Mouse (Mus musculus) ES-CJ7 (cell line): ENCODE data around the gene Zfp85.
"Not testable (repeated sequence)": the region's sequence is repeated elsewhere in the genome, so short reads cannot be mapped to it uniquely, and the experiment has no call there.

Source experiments
- DNase-seq: peaks from one replicate; pipeline ENCODE4 v3.0.0; 2011; ENCODE audit warnings: low read depth, low spot score

Zfp85 gene

DNA sequence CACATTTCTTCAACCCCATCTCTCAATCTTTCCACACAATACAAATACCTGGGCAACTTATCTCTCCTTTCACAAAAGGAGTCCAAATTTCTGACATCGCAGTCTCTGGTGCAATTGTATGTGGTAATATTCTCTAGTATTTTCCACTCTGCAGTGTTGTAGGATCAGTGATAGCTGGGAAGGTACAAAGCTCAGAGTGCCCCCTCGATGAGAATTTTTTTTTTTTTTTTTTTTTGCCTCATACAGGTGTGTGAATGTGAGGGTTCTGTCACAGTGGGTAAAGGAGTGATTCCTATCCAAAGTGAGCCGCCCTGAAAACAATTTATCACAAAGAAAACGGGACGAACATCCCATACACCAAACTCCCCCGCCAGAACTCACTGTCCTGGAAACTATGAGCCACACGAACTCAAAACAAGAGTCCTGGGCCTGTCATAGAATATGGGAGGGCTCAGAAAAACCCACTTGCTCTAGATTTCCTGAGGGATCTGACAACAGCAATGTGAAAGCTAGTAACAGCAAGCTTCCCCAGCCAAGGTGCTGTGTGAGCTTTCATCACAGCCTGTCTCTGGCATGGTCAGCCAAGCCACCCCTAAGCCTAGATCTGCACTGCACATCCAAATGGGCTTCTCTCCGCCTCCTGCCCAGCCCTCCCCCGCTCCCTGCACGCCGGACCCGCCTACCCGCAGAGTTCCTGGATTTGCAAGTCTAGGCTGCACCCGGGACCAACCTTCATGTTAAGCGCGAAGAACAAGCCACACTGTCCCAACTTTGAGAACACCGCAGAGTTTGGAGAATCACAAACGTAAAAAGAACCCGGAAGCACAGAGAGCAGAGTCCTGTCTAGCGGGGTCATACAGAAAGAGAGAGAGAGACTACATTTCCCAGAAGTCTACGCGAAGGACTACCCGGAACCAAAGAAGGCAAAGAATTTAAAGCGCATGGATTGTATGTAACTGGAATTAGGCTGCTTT is at the start of gene Zfp85:
TSS of gene Zfp85 (minus strand) at position 896 of the 974 bp plus-strand sequence.
- DNase-seq: peak; percentile 88

DNA sequence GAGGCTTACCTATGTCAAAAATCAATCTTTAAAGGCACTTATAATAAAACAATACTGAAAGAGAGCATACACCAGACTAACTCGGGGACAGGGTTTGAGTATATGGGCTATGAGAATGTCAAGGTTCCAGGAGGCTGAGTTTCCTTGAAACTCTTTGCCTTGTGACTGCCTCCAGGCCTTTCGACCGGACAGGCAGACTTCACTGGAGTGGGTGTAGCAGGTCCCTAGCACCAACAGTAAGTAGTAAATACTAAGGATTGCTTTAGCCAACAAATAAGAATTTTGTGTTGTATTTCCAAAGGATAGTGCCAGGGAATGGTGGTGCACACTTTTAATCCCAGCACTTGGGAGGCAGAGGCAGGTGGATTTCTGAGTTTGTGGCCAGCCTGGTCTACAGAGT is 44.1 kb upstream of the Zfp85 start:
- DNase-seq: not testable (repeated sequence)

DNA sequence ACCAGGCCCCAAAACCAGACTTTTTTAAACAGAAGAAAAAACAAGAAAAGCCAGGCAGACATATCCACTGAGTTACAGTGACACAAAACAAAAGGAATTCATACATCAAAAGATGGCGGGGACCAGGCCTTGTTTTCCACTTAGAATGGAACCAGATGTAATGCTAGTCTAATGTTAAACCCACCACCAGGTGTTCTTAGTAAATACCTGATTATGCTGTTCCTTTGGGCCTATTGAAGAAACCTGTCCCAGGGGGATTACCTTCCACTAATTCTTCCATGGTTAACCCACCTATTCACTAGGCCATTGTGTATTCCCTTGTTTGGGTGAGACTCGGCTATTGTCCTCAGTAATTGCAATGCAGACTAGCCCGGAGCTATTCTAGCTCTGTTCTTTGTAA is 43.6 kb upstream of the Zfp85 start:
- peak; percentile 20 for DNase-seq

DNA sequence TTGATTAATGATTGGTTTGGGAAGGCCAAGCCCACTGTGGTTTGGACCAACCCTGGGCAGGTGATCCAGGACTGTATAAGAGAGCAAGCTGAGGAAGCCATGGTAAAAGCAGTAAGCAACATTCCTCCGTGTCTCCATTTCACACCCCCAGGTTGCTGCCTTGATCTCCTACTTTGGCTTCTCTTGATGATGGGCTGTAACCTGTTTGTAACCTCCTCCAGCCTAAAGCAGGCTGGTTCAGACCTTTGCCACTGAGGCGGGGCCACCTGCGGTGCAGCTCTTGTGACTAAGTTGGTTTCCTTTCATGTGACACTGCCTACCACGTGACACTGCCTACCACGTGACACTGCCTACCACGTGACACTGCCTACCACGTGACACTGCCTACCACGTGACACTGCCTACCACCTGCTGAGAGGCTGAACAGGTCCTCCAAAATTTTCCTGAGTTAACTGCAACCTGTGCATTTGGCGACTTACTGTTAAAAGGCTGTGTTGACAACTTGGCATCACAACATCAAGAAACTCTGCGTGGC is 37.0 kb upstream of the Zfp85 start:
- peak; percentile 51 for DNase-seq

DNA sequence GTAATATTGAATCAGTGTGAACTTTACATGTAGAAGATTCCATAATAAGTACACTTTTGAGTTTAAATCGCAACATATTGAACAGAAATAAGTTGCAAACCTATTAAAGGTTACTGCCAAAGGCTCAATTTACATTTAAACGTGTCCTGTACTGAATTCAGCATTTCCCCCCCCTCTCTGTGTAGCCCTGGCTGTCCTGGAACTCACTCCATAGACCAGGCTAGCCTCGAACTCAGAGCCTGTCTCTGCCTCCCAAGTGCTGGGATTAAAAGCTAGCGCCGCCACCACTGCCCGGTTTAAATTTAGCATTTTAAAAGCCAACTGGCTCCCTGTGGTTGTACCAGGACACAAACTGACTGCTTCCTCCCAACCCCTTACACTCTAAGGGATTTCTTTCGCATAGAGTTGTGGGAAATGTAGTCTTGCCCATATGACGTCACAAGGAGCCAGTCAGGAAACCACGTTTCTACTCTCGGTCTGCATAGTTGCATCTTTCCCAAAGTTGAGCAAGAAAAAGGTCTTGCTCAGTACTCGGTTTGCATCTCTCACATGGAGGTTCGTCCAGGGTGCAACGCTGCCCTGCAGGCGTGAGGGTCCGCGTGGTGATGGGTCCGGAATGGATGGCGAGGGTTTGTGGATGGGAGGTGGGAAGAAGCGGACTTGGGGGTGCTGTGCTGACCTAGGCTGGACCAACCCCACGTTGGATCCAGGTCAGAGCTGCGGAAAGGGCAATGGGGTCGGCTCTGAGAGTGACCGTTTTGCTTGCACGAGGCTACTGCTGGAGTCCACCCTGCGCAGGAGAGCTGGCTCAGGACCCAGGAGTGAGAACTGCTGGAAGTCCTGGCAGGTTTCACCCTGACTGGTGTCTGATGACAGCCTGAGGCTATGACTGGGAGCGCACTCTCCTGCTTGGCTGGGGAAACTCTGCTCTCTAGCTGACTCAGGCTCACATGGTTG is 24.5 kb upstream of the Zfp85 start, which contains the start of gene Zfp493:
TSS of gene Zfp493 (plus strand) at position 429 of the 957 bp plus-strand sequence.
- DNase-seq: peak; percentile 95

DNA sequence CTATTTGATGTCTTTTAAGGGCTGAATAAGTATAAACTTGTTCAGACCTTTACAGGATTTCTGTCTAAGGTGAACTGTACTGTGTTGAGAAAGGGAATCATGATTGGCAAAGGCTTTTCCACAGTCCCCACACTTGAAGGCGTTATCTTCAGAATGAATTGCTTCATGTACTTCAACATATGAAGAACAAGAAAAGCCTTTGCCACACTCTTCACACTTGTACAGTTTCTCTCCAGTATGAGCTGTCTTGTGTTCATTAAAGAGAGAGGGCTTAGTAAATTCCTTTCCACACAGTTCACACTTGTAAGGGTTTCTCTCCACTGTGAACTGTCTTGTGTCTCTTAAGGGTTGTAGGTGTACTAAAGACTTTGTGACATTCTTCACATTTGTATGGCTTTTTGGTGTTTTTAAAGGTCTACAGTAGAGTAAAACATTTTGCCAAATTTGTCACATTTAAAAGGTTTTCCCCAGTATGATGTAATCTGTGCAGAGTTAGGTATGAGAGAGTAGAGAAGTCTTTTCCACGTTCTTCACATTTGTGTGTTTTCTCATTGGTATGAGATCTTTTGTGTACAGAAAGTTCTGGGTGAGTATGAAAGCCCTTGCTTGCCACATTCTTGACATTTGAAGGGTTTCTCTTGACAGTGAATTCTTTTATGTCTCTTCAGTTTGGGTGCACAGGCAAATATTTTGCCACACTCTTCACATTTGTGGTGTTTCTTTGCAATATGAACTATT is 8.2 kb upstream of the Zfp85 start:
- no peak for DNase-seq

DNA sequence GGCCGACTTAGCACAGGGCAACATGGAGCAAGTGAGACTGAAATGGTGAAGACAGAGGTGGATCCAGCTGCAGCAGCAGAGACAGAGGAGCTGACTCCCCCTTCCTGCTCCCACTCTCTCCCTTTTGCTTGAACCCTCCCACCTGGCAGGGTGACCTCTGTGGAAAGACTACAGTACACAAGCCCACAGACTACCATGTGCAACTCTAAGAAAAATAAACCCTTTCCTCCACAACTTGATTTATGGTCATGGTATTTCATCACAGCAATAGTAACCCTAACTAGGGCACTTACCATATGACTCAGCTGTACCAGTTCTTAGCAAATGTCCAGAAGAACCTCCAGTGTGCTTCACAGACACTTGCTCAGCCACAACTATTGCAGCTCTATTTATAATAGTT is 4.9 kb upstream of the Zfp85 start:
- no peak for DNase-seq

DNA sequence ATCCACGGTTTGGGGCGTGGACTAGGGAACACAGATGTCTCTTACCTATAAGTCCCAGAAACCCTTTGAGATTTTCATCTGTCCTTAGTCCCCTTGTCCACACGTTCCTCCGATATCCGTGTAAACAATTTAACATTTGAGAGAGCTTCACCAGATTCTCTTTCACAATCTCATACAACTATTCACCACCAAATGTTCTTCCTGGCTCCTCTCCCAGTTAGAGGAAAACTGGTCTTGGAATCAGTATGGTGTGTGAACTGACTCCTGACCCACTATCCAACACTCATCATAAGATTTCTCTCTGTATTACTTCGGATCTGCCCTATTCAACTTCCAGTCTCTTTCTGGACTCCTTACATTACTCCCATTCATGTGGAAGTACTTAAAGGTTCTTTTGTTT is 733 bp upstream of the Zfp85 start:
- no peak for DNase-seq

DNA sequence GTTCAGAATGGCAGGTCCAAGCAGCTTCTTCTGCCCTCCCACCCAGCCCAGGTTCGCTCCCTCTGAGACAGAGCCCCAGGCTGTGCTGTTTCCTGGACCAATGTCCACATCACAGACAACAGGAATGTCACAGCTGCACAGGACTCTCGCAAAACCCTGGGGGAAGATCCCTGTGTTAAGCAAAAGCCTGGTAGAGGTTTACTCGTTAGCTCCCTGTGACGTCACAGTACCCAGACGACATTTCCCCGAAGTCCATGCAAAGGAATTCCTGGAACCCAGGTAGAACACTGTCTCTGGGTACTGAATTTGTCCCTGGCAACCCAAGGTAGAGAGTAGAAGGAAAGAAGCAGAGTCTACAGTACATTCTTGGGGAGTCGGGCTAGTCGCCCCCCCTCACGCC is 11.1 kb downstream of the Zfp85 start:
- peak; percentile 35 for DNase-seq

DNA sequence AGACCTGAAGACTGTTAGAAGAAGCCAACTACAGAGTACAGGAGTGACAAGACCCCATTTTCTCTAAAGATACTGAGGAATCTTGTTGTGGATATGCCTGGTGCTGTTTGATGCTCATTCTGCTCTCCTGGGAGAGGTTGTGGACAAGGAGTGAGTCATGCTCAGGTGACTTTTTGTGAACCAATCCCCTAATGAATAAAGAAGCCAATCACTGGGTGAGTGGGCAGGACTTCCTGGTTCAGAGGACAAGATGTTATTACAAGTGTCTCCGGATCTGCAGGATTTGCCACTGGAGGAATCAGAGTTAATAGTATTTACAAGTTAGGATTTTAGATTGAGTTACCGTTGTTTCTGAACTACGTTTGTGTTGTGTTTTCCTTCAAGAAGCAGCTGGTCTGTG is 12.1 kb downstream of the Zfp85 start:
- peak; percentile 54 for DNase-seq

DNA sequence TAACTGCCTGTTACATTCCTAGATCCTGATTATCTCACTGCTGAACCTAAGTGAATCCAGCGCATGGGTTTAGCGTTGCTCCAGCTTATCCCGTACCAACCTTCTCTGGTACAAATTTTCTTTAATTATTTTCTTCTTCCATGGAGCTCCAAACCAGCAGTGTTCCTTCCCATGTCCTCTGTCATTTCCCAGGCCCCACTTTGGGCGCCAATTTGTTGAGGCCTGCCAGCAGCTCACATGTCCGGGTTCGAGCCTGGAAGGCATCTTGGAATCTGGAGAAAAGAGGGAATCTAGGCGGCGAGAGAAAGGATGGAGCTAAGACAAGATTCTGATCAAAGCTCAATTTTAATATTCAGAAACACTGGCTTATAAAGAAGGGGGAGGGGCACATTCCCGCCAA is 20.6 kb downstream of the Zfp85 start:
- peak; percentile 25 for DNase-seq

DNA sequence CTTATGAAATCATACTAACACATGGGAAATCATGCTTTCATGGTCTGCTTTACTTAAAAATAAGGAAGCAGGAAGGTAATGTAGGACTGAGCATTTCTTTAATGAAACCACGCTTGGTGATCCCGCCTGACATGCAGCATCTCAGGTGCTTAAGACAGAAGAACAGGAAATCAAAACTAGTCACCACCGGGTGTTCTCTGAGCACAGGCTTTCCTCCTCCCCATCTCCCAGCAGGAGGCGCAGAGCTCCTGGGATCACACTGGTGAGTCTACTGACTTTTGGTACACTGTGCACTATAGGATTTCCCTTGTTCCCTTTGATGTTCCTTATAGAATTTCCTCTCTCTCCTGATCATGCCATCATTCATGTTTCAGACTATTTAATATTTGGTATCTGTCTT is 25.6 kb downstream of the Zfp85 start:
- peak; percentile 62 for DNase-seq

DNA sequence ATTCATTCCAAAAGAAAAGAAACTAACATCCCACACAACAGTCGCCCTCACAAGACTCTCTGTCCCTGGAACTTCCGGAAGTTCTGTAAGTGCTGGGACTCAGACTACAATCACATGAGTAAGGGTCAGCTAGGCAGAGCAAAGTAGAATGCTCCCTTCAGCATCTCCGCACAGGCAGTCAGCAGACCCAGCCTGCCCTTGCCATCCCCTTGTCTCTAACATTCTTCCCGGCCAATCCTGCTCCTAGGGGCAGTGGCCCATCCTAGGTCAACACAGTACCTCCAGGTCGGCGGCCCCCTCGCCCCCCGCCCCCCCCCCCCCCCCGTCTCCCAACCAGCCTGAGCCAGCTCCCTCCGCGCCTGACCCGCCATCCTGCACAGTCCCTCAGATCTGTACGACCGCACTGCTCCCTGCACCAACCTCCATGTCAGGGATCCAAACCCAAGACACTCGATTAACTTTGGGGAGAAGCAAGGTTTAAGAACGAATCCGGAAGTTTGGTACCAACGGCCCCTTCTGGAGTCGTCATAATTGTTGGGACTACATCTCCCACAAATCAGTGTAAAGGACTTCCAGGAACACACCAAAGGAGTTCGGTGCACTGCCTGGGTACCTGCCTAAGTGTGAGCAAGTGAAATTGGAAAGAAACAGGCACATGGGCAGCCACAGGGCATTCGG is 26.2 kb downstream of the Zfp85 start, which contains the start of gene Zfp65:
TSS of gene Zfp65 (minus strand) at position 533 of the 678 bp plus-strand sequence.
- DNase-seq: peak; percentile 78

DNA sequence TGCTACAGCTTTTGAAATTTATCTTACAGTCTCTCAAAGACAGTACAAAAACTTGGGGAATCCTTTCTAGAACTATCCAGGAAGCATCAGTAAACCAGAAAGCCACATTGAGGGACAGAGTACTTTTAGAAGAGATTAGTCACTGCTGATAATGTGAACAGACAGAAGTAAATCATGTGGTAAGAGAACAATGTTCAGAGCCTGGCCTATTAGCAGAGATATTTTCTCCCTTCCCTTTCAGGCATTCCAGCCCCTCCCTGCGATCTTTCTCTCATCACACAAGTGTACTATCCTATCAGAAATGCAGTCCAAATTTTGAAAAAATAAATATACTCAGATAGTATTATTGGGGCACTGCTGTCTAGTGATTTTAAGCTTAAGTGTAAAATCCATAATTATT is 26.9 kb downstream of the Zfp85 start:
- DNase-seq: no peak

DNA sequence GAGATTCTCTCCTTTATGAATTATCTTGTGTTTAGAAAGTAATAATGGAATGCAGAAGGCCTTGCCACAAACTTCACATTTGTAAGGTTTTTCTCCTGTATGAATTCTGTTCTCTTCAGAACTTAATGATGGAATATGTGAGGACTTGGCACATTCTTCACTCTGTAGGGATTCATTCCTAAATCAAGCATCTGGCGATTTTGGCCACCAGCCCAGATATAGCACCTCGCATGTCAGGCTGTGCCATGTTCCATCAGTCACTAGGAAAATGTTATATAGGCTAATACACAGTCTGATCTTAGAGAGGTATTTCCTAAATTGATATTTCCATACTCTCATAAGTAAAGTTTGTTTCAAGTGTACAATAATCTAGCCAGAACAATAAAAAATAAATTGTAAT is 29.7 kb downstream of the Zfp85 start:
- DNase-seq: not testable (repeated sequence)

DNA sequence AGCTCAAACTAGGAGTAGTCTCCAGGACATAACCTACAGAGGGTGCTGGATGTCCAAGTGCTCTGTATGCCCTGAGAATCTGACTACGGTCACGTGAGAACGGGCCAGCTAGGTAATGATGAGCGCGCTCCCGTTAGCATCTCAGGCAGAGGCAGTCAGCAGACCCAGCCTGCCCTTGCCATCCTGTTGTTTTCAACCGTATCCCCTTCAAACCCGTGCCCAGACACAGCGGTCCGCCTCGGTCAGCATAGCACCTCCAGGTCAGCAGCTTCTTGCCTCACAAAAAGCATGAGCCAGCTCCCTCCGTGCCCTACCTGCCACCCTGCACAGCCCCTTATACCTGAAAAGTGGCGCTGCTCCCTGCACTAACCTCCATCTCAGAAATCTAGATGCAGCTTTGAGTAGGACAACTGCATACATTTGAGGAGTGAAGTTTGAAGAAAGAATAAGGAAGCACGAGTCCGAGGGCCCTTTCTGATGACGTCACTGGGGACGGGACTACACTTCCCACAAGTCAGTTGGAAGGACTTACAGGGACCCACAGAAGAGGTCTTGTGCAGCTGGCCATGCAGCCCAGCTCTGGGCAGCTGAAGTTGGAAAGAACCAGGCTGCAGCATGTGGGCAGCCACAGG is 31.1 kb downstream of the Zfp85 start:
- DNase-seq: peak; percentile 90
